Mouse (Mus musculus): ENCODE measurements at regions not wholly inside any gene's neighbourhood (a gene's known extent, or its start where the extent isn't known, plus 50 kb on each side); places are given as distances from the start of the nearest gene placed in this dataset.

GRCm38 (mm10) chr15:62712543-62713131, 1132.3 kb downstream of the Gsdmc2 start:
- TF ChIP-seq POLR2A (IDR thresholded peaks at IDR 0.05; ENCODE audit: control insufficient read depth, extremely low read depth, insufficient read depth, low read length, poor library complexity): no peak
- no peak for TF ChIP-seq CTCF (IDR thresholded peaks at IDR 0.05; ENCODE audit: borderline replicate concordance, control insufficient read depth, extremely low read depth, insufficient read depth, low read length, poor library complexity)
